Mouse (Mus musculus): ENCODE measurements around the gene Cort. TPM values are rescaled to one million over a fixed set of nuclear protein-coding genes. Genes with fewer than 3 reads are reported as not detected.
A peak's percentile ranks its signal among the peaks of the same experiment; 100 is the strongest.
"Not testable (repeated sequence)": the region's sequence is repeated elsewhere in the genome, so short reads cannot be mapped to it uniquely, and the experiment has no call there.

The Cort gene
- polyA plus RNA-seq (2016; fragmentation: Nextera tagmentation; extraction: Ambion mirVana): 0.37 TPM in 1 of 2 replicates, not detected in the other

DNA sequence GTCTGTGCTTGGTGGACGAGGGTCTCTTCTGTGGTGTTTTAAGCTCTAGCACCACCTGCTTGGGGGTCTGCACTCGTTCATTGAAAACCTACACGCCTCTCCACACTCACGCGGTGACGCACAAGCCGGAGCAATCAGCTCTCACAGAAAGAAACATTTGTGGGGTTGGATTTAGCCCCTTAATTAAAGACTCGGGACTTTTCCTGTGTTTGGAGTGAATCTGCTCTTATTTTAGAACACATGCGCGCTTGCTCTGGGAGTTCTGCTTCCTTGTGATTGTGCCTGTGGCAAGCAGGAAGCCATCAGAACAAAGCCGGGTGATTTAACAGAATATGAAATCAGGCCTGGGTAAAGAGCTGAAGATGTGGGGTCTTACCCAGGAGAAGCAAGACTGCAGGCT is at the start of gene Cort:
Gene Cort, minus strand, starts transcription at position 101 of the 400 bp plus-strand sequence.
- H3K36me3 ChIP-seq: peaks cover 26% of the 10 kb centered on the region

DNA sequence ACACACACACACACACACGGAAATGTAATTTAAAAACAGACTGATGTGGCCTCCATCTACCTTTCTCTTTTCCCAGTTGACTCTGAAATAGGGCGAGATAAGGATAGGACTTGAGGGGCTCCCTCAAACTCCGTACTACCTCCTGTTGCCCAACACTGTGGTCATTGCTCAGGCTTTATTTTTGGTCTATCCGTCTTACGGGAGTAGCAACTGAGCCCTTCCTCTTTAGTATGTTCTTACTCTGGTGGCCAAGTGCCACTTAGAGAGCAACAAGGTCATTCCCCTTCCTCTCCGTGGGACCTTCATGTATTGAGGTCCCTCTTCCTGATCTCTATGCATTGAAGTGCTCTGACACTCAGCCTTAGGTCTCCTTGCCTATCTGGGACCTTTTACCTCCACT is 47.1 kb upstream of the Cort start:
- no peaks in the 10 kb centered on the region for H3K27me3 ChIP-seq
- no peak overlapping the region for H3K27ac ChIP-seq (replicated peaks)
- no peak overlapping the region for H3K9ac ChIP-seq (replicated peaks)
- no peak overlapping the region for H3K4me3 ChIP-seq
- no peaks in the 10 kb centered on the region for H3K4me1 ChIP-seq
- peaks cover 24% of the 10 kb centered on the region for H3K36me3 ChIP-seq
- H3K9me3 ChIP-seq: no peaks in the 10 kb centered on the region
- no peak for ATAC-seq (ENCODE audit: low FRiP score, low read depth)
- H3K4me2 ChIP-seq (replicated peaks): no peak overlapping the region
- 90% methylated on average over 6 of the region's 6 CpGs for WGBS

More for the DNA sequence above, at the start of gene Cort:
- H3K4me1 ChIP-seq: peaks cover 4% of the 10 kb centered on the region; the same call in 1 of the 2 replicates
- 0 out of 2 replicates have a peak within 1 kb of the TSS, but pooled peaks have one; percentile 17 for H3K27ac ChIP-seq (replicated peaks)
- no peaks in the 10 kb centered on the region for H3K27me3 ChIP-seq
- H3K9me3 ChIP-seq: no peaks in the 10 kb centered on the region
- 90% methylated on average over 11 of the region's 11 CpGs for WGBS
- no peak within 1 kb of the TSS for H3K4me2 ChIP-seq (replicated peaks)
- ATAC-seq (ENCODE audit: low FRiP score, low read depth): no peak
- no peak within 1 kb of the TSS for H3K4me3 ChIP-seq
- no peak within 1 kb of the TSS for H3K9ac ChIP-seq (replicated peaks)

DNA sequence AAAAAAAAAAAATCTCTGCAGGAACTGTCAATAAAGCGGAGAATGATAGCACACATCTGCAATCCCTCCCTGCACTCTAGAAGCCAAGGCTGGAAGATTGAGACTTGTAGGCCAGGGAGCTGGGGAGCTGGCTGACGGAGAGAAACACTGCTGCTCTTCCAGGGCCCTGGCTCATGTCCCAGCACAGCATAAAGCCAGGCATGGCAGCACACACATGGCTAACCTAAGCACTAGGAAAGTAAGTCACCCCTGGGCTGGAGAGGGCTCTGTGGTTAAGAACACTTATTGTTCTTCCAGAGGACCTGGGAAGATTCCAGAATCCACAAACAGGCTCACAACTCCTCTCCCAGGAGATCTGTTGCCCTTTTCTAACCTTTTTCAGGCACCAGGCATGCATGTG is 46.1 kb upstream of the Cort start:
- ATAC-seq (ENCODE audit: low FRiP score, low read depth): no peak
- no peaks in the 10 kb centered on the region for H3K9me3 ChIP-seq
- H3K9ac ChIP-seq (replicated peaks): no peak overlapping the region
- H3K4me3 ChIP-seq: no peak overlapping the region
- peak overlapping the region; percentile 47; the same call in 1 of the 2 replicates for H3K27ac ChIP-seq (replicated peaks)
- peaks cover 19% of the 10 kb centered on the region for H3K36me3 ChIP-seq
- WGBS: 80% methylated on average over 2 of the region's 2 CpGs
- no peaks in the 10 kb centered on the region for H3K27me3 ChIP-seq
- no peak overlapping the region for H3K4me2 ChIP-seq (replicated peaks)
- no peaks in the 10 kb centered on the region for H3K4me1 ChIP-seq

- no peak overlapping the region for H3K4me2 ChIP-seq (replicated peaks)
- no peak overlapping the region for H3K9ac ChIP-seq (replicated peaks)
- 90% methylated on average over 5 of the region's 5 CpGs for WGBS
- no peaks in the 10 kb centered on the region for H3K9me3 ChIP-seq
- H3K27ac ChIP-seq (replicated peaks): no peak overlapping the region; the same call in 1 of the 2 replicates
- H3K27me3 ChIP-seq: no peaks in the 10 kb centered on the region
- H3K36me3 ChIP-seq: peaks cover 19% of the 10 kb centered on the region
- no peak overlapping the region for H3K4me3 ChIP-seq
- ATAC-seq (ENCODE audit: low FRiP score, low read depth): no peak
- no peaks in the 10 kb centered on the region for H3K4me1 ChIP-seq
These were observed 45.5 kb upstream of the Cort start for GRCm38 (mm10) chr4:149172083-149172482.

DNA sequence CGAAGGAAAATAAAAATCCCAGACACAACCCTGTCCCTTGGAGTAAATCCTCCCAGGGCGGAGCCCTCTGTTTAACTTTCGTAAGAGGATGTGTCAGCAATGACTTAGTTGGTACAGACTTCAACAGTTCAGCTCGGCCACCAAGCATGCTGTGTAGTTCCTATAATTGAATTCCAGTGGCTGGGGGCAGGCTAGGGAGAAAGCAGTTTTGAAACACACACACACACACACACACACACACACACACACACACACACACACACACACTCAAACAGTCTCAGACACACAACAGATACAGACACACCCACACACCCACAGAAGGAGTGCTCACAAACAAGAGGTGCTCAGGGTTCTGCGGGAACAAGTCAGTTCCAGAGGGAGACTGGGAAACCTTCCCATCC is 45.0 kb upstream of the Cort start:
- Histone ChIP-seq H3K4me3 (no peak overlapping the region), H3K36me3 (peaks cover 17% of the 10 kb centered on the region), H3K9me3 (no peaks in the 10 kb centered on the region), H3K27ac (replicated peaks) (no peak overlapping the region), H3K4me2 (replicated peaks) (no peak overlapping the region), H3K9ac (replicated peaks) (no peak overlapping the region), H3K4me1 (no peaks in the 10 kb centered on the region), H3K27me3 (no peaks in the 10 kb centered on the region)
- 84% methylated on average over 5 of the region's 5 CpGs for WGBS
- ATAC-seq (ENCODE audit: low FRiP score, low read depth): no peak

DNA sequence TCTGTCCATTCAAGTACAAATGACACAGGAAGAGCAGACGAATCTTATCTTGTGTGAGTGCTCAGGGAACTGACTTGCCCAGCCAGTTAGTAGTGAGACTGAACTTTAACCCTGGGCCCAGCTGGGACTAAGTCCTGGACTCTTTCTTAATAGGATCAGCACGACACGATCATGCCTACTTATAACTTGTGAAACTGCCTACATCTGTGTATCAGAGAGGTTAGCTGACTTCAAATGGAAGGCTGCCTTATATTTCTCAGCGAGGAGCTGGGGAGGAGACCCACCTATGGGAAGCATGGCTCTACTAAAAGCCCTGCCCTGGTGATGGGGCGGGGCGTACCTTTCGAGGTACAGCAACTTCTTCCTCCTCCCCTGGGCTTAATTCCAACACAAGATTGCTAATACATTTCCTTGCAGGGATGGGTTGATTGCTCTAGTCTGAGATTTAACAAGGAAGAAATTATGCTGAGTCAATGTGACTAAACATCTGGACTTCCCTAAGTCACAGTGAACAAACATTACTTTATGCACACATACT is 43.9 kb upstream of the Cort start:
- H3K4me1 ChIP-seq: peaks cover 4% of the 10 kb centered on the region
- H3K9me3 ChIP-seq: no peaks in the 10 kb centered on the region
- no peak overlapping the region for H3K4me3 ChIP-seq
- no peak overlapping the region for H3K27ac ChIP-seq (replicated peaks)
- ATAC-seq (ENCODE audit: low FRiP score, low read depth): no peak
- no peak overlapping the region for H3K4me2 ChIP-seq (replicated peaks)
- 69% methylated on average over 7 of the region's 7 CpGs for WGBS
- H3K27me3 ChIP-seq: no peaks in the 10 kb centered on the region
- 0 out of 2 replicates have a peak, but pooled peaks cover 9% of the 10 kb centered on the region for H3K36me3 ChIP-seq
- no peak overlapping the region for H3K9ac ChIP-seq (replicated peaks)

- not testable (repeated sequence) for ATAC-seq (ENCODE audit: low FRiP score, low read depth); H3K27ac ChIP-seq (replicated peaks); H3K4me1 ChIP-seq; H3K9ac ChIP-seq (replicated peaks); H3K4me2 ChIP-seq (replicated peaks); H3K9me3 ChIP-seq; H3K27me3 ChIP-seq; H3K36me3 ChIP-seq; H3K4me3 ChIP-seq
- 66% methylated on average over 7 of the region's 8 CpGs for WGBS
These were observed 43.4 kb upstream of the Cort start for GRCm38 (mm10) chr4:149169926-149170325.

DNA sequence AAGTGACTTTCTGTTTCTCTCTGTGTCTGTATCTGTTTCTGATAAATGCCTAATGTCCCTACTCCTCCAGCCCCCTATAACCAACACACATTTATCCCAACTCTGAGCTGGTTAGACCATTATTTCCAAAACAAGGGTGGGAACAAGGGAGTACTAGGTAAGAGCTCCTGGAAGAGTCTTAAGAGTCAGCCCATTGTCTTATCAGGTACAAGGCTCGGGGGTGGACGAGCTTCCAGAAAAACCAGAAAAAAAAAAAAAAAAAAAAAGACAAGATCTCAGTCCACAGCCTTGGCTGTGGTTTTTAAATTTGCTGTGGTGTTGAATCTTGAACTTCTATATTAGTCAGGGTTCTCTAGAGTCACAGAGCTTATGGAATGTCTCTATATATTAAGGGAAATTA is 41.5 kb upstream of the Cort start:
- ATAC-seq (ENCODE audit: low FRiP score, low read depth): no peak
- Histone ChIP-seq H3K9ac (replicated peaks) (no peak overlapping the region), H3K36me3 (peaks cover 7% of the 10 kb centered on the region), H3K9me3 (no peaks in the 10 kb centered on the region), H3K27me3 (no peaks in the 10 kb centered on the region), H3K4me1 (peaks cover 7% of the 10 kb centered on the region), H3K4me3 (no peak overlapping the region), H3K27ac (replicated peaks) (no peak overlapping the region), H3K4me2 (replicated peaks) (no peak overlapping the region)
- WGBS: 83% methylated on average over 2 of the region's 2 CpGs

DNA sequence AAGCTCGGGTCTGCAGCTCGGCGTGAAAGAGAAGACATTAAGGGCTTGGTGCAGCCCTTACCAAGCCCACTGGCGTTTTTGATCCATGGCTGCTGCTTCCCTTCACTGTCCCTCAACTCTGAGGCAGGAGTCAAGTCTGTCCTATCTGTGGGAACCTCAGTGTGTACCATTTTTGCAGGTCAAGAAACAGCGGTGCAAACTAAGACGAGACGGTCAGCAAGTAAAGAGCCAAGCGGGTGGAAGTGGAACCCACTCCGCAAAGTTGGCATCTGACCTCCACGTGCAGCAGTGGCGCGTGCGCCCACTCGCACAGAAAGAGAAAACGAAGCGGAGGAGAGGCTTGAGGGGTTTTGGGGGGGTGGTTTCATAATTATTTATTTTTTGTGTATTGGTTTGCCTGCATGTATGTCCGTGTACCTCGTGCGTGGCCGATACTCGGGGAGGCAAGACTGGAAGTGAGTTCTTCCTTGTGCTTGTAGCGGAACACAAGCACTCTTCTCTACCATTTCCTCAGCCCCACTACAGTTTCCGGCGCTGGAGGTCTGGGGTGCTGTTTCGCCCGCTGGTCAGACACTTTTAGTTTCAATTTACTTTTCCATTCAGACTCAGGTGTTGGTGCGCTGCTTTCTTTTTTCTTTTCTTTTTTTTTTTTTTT is 40.5 kb upstream of the Cort start:
- WGBS: 1% methylated on average over 27 of the region's 27 CpGs
- peak overlapping the region; percentile 27; the same call in 1 of the 2 replicates for H3K27ac ChIP-seq (replicated peaks)
- H3K9me3 ChIP-seq: no peaks in the 10 kb centered on the region
- peak overlapping the region; percentile 88 for H3K4me3 ChIP-seq
- H3K36me3 ChIP-seq: peaks cover 17% of the 10 kb centered on the region
- peak overlapping the region; percentile 77 for H3K9ac ChIP-seq (replicated peaks)
- H3K27me3 ChIP-seq: no peaks in the 10 kb centered on the region
- ATAC-seq (ENCODE audit: low FRiP score, low read depth): peak; percentile 61; the same call in 1 of the 2 replicates
- peaks cover 7% of the 10 kb centered on the region for H3K4me1 ChIP-seq
- H3K4me2 ChIP-seq (replicated peaks): peak overlapping the region; percentile 72

- Histone ChIP-seq H3K27ac (replicated peaks) (peak within 1 kb of the TSS; percentile 76), H3K9me3 (no peaks in the 10 kb centered on the region), H3K27me3 (no peaks in the 10 kb centered on the region), H3K4me2 (replicated peaks) (peak within 1 kb of the TSS; percentile 72), H3K4me1 (peaks cover 7% of the 10 kb centered on the region), H3K36me3 (peaks cover 24% of the 10 kb centered on the region), H3K9ac (replicated peaks) (peak within 1 kb of the TSS; percentile 77), H3K4me3 (peak within 1 kb of the TSS; percentile 88)
- under 1% methylated on average over 56 of the region's 59 CpGs for WGBS
- ATAC-seq (ENCODE audit: low FRiP score, low read depth): peak; percentile 99
These were observed 39.8 kb upstream of the Cort start, which contains the start of gene Pgd for GRCm38 (mm10) chr4:149166215-149166946. Gene Pgd (minus strand): TSS chr4:149166771.

GRCm38 (mm10) chr4:149164150-149164549 is 37.6 kb upstream of the Cort start:
- Histone ChIP-seq H3K4me2 (replicated peaks) (no peak overlapping the region), H3K4me1 (peaks cover 7% of the 10 kb centered on the region), H3K9ac (replicated peaks) (no peak overlapping the region), H3K4me3 (no peak overlapping the region), H3K36me3 (peaks cover 46% of the 10 kb centered on the region), H3K9me3 (no peaks in the 10 kb centered on the region), H3K27ac (replicated peaks) (no peak overlapping the region), H3K27me3 (no peaks in the 10 kb centered on the region)
- no peak for ATAC-seq (ENCODE audit: low FRiP score, low read depth)
- WGBS: 76% methylated on average over 5 of the region's 5 CpGs

DNA sequence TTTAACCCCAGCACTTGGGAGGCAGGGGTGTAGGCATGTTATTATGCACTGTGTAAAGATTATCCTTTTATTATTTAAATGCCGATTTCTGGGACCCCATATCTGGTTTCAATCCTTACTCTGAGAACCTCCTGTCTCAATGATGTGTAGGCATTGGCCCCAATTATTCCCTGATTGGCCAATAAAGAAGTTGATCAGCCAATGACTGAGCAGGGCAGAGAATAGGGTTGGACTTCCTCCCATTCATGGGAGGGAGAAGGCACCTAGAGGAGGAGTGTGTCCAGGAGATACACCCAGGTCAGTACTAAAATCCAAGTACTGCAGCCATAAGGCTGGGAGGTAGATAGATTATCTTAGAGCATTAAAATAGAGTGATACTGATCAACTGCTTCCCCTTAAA is 36.6 kb upstream of the Cort start:
- no peak overlapping the region for H3K9ac ChIP-seq (replicated peaks)
- no peak overlapping the region for H3K27ac ChIP-seq (replicated peaks)
- H3K4me3 ChIP-seq: no peak overlapping the region
- H3K27me3 ChIP-seq: no peaks in the 10 kb centered on the region
- no peak for ATAC-seq (ENCODE audit: low FRiP score, low read depth)
- H3K9me3 ChIP-seq: no peaks in the 10 kb centered on the region
- 76% methylated on average over 1 of the region's 1 CpGs for WGBS
- H3K4me2 ChIP-seq (replicated peaks): no peak overlapping the region
- peaks cover 7% of the 10 kb centered on the region for H3K4me1 ChIP-seq
- H3K36me3 ChIP-seq: peaks cover 54% of the 10 kb centered on the region

All from midbrain, embryonic 12.5 days (tissue).